Mouse (Mus musculus) testis, adult 2 months (tissue): ENCODE results near the gene Cnksr1.

Experiments
- CTCF ChIP-seq: fragments of 200-500 bp; IDR thresholded peaks from 2 replicates; pipeline ENCODE4 v1.5.1; 2012; ENCODE audit warnings: low read depth, mild to moderate bottlenecking, inconsistent platforms, low read length, moderate library complexity; ENCODE audit not compliant: control insufficient read depth, insufficient read depth, insufficient replicate concordance
- POLR2A ChIP-seq: fragments of 200-500 bp; IDR thresholded peaks from 2 replicates; pipeline ENCODE4 v1.6.1; 2012; ENCODE audit warnings: low read depth, mild to moderate bottlenecking, inconsistent platforms, low read length, moderate library complexity; ENCODE audit not compliant: control insufficient read depth

- TF ChIP-seq POLR2A (no peak), CTCF (no peak)
Observed at GRCm38 (mm10) chr4:134265860-134266585, 27.8 kb upstream of the Cnksr1 start.
